ENCODE assay signal across 12 mouse cellular contexts in genomic region chr9:120777016-120777415, GRCm38 (mm10).
DNase-seq lines count a peak whose midpoint lies in the region; ATAC-seq and TF ChIP-seq lines count a peak whose summit lies in the region.
"Had no signal": no experiment of that assay in that cellular context is flagged by ENCODE, and none has a peak within 500 bp of the region (broad histone marks: within the 10 kb centered on the region; RNA-seq: fewer than 3 reads in every experiment).

No protein-coding gene starts in this region.

- H3K4me3 ChIP-seq in G1E (ENCODE audit: low read depth, low read length), result no peak overlapping the region; the same call in 1 of the 2 replicates
- no peak overlapping the region for H3K4me3 ChIP-seq in heart, embryonic 14.5 days (ENCODE audit: control insufficient read depth in 1 of 2, insufficient read depth in 1 of 2, low read depth in 1 of 2, low read length in 2 of 2)
- no peak overlapping the region for H3K4me3 ChIP-seq in lung, embryonic 15.5 days
- H3K4me3 ChIP-seq: forebrain, embryonic 15.5 days; hindbrain, embryonic 12.5 days had no signal

- peak; percentile 5; the same call in 1 of the 2 replicates for ATAC-seq in G1E (ENCODE audit: extremely low read depth, insufficient number of reproducible peaks, low FRiP score, poor library complexity, severe bottlenecking)
- ATAC-seq in heart, embryonic 14.5 days (ENCODE audit: insufficient number of reproducible peaks, insufficient read depth, low FRiP score, low read depth), result no peak
- ATAC-seq in lung, embryonic 15.5 days (ENCODE audit: borderline replicate concordance, extremely low read depth, low FRiP score, low TSS enrichment), result no peak
- ATAC-seq in erythroid progenitor cell, adult 5-6 weeks (replicated peaks; ENCODE audit: low FRiP score, poor library complexity, severe bottlenecking), result no peak
- ATAC-seq: forebrain, embryonic 15.5 days had no signal

- no peak overlapping the region for H3K9ac ChIP-seq in heart, embryonic 14.5 days (ENCODE audit: low read length)
- no peak overlapping the region for H3K9ac ChIP-seq in lung, embryonic 15.5 days
- H3K9ac ChIP-seq: forebrain, embryonic 15.5 days; hindbrain, embryonic 12.5 days had no signal

- peaks cover 45% of the 10 kb centered on the region for H3K4me1 ChIP-seq in G1E (ENCODE audit: insufficient read depth, low read depth, low read length)
- peaks cover 14 to 25% of the 10 kb centered on the region in 2 experiments for H3K4me1 ChIP-seq in heart, embryonic 14.5 days (ENCODE audit: control insufficient read depth in 2 of 2, insufficient read depth in 2 of 2, low read length in 2 of 2)
- H3K4me1 ChIP-seq in lung, embryonic 15.5 days, result peaks cover 39% of the 10 kb centered on the region
- H3K4me1 ChIP-seq: forebrain, embryonic 15.5 days had no signal

- no peak overlapping the region for H3K4me2 ChIP-seq in heart, embryonic 14.5 days (ENCODE audit: low read length)
- H3K4me2 ChIP-seq in lung, embryonic 15.5 days, result no peak overlapping the region
- H3K4me2 ChIP-seq: forebrain, embryonic 15.5 days; hindbrain, embryonic 12.5 days had no signal

- 63% methylated on average over 6 of the region's 6 CpGs for WGBS in heart, embryonic 14.5 days
- WGBS in lung, embryonic 15.5 days, result 24% methylated on average over 6 of the region's 6 CpGs

- H3K27me3 ChIP-seq in G1E (ENCODE audit: insufficient read depth, low read length), result peaks cover 10% of the 10 kb centered on the region
- H3K27me3 ChIP-seq in heart, embryonic 14.5 days (ENCODE audit: control insufficient read depth, insufficient read depth, low read length), result no peaks in the 10 kb centered on the region
- H3K27me3 ChIP-seq in lung, embryonic 15.5 days, result no peaks in the 10 kb centered on the region
- H3K27me3 ChIP-seq: forebrain, embryonic 15.5 days; hindbrain, embryonic 12.5 days had no signal

- H3K36me3 ChIP-seq in G1E (replicated peaks), result no peaks in the 10 kb centered on the region
- no peaks in the 10 kb centered on the region for H3K36me3 ChIP-seq in heart, embryonic 14.5 days (ENCODE audit: control insufficient read depth, insufficient read depth, low read length)
- no peaks in the 10 kb centered on the region for H3K36me3 ChIP-seq in lung, embryonic 15.5 days
- H3K36me3 ChIP-seq: forebrain, embryonic 15.5 days; hindbrain, embryonic 12.5 days had no signal

- peak; percentile 90 for DNase-seq in heart, adult 11 months
- no peak for DNase-seq in heart, adult 8-10 months (ENCODE audit: low spot score)
- no peak for DNase-seq in G1E (ENCODE audit: low spot score)
- DNase-seq in c-Kit-positive CD71-positive TER-119-positive erythroid progenitor cells, embryonic 14.5 days (ENCODE audit: low spot score), result no peak
- DNase-seq in thymus, postnatal 36 days, result no peak
- DNase-seq: cerebellum, adult 11 months; right cerebral cortex, postnatal 25 days had no signal

- H3K9me3 ChIP-seq in G1E (replicated peaks), result no peaks in the 10 kb centered on the region
- no peaks in the 10 kb centered on the region for H3K9me3 ChIP-seq in heart, embryonic 14.5 days (ENCODE audit: control insufficient read depth, low read length)
- no peaks in the 10 kb centered on the region for H3K9me3 ChIP-seq in lung, embryonic 15.5 days
- H3K9me3 ChIP-seq: forebrain, embryonic 15.5 days; hindbrain, embryonic 12.5 days had no signal

- TF ChIP-seq CTCF in G1E (IDR thresholded peaks at IDR 0.05; ENCODE audit: low read depth, low read length), result no peak

- peak overlapping the region; percentile 66 to 85; a peak in 3 of 4 replicates for H3K27ac ChIP-seq in heart, embryonic 14.5 days (replicated peaks in 1 of 2; ENCODE audit: control insufficient read depth in 1 of 2, insufficient read depth in 1 of 2, low read depth in 2 of 2, low read length in 2 of 2)
- H3K27ac ChIP-seq in lung, embryonic 15.5 days, result peak overlapping the region; percentile 74
- H3K27ac ChIP-seq: forebrain, embryonic 15.5 days; hindbrain, embryonic 12.5 days had no signal
